Mouse (Mus musculus): Measurements from ENCODE around the gene Cyp2a5.
"Not testable (repeated sequence)": the region's sequence is repeated elsewhere in the genome, so short reads cannot be mapped to it uniquely, and the experiment has no call there.

GRCm38 (mm10) chr7:26880600-26880999 is 45.5 kb downstream of the Cyp2a5 start:
- TF ChIP-seq CTCF (IDR thresholded peaks at IDR 0.05; ENCODE audit: control insufficient read depth, insufficient read depth, insufficient read length); MAX (IDR thresholded peaks at IDR 0.05): not testable (repeated sequence)
